Mouse (Mus musculus) embryonic facial prominence, embryonic 15.5 days (tissue): ENCODE measurements around the gene Slc17a9. TPM values are rescaled to one million over a fixed set of nuclear protein-coding genes. Genes with fewer than 3 reads are reported as not detected.
A peak's percentile ranks its signal among the peaks of the same experiment; 100 is the strongest.

Experiments used
- ATAC-seq: fragments of 200-750 bp; cut with Nextera tagmentation; 2 replicates; pipeline ENCODE4 v1.8.0; 2017; ENCODE audit warnings: low read depth, moderate TSS enrichment; ENCODE audit not compliant: insufficient number of reproducible peaks, low FRiP score, low TSS enrichment
- H3K27ac ChIP-seq: fragments of 300-500 bp; sonication (generic); replicated peaks from 2 replicates; pipeline ENCODE4 v1.5.1; 2015; ENCODE audit warnings: mild to moderate bottlenecking, inconsistent platforms
- H3K27me3 ChIP-seq: fragments of 300-500 bp; sonication (generic); 2 replicates; pipeline ENCODE4 v1.6.1; 2015; ENCODE audit warnings: inconsistent platforms
- H3K36me3 ChIP-seq: fragments of 300-500 bp; sonication (generic); 2 replicates; pipeline ENCODE4 v1.6.1; 2015; ENCODE audit warnings: mild to moderate bottlenecking, inconsistent platforms
- H3K4me1 ChIP-seq: fragments of 300-500 bp; sonication (generic); 2 replicates; pipeline ENCODE4 v1.6.1; 2015; ENCODE audit warnings: inconsistent platforms
- H3K4me2 ChIP-seq: fragments of 300-500 bp; sonication (generic); replicated peaks from 2 replicates; pipeline ENCODE4 v1.6.1; 2015; ENCODE audit warnings: mild to moderate bottlenecking, inconsistent platforms
- H3K4me3 ChIP-seq: fragments of 300-500 bp; sonication (generic); replicated peaks from 2 replicates; pipeline ENCODE4 v1.5.1; 2015; ENCODE audit warnings: mild to moderate bottlenecking, inconsistent platforms
- H3K9ac ChIP-seq: fragments of 300-500 bp; sonication (generic); 2 replicates; pipeline ENCODE4 v1.6.1; 2015; ENCODE audit warnings: inconsistent platforms
- H3K9me3 ChIP-seq: fragments of 300-500 bp; sonication (generic); replicated peaks from 2 replicates; pipeline ENCODE4 v1.6.1; 2016; ENCODE audit warnings: inconsistent platforms
- WGBS: fragments of 180-500 bp; shearing (Covaris S2); methylation state at CpG from one replicate; pipeline ENCODE4 v1.1.7; 2015; 5-methylcytosine and 5-hydroxymethylcytosine counted together
- polyA plus RNA-seq: library from polyadenylated mRNA; unstranded; fragments of >200 nt; fragmentation: Nextera tagmentation; extraction: Ambion mirVana; gene quantifications from 2 replicates; pipeline ENCODE4 v1.2.1, GENCODE M21; 2015

Slc17a9 gene
- polyA plus RNA-seq, 1 experiment from 2014 or later, result 3.7 TPM

- Histone ChIP-seq H3K9ac (no peak overlapping the region), H3K4me3 (no peak overlapping the region), H3K27ac (no peak overlapping the region), H3K4me1 (no peaks in the 10 kb centered on the region), H3K9me3 (no peaks in the 10 kb centered on the region), H3K36me3 (no peaks in the 10 kb centered on the region), H3K4me2 (no peak overlapping the region), H3K27me3 (no peaks in the 10 kb centered on the region)
- ATAC-seq, result no peak
- WGBS, result 77% methylated on average over 2 of the region's 2 CpGs
Observed at GRCm38 (mm10) chr2:180737984-180738383, 12.9 kb downstream of the Slc17a9 start.

GRCm38 (mm10) chr2:180740349-180740748, 15.3 kb downstream of the Slc17a9 start:
- H3K9ac ChIP-seq, result no peak overlapping the region
- WGBS, result 24% methylated on average over 3 of the region's 3 CpGs
- no peak for ATAC-seq

GRCm38 (mm10) chr2:180741421-180741820, 16.4 kb downstream of the Slc17a9 start:
- H3K9me3 ChIP-seq, result no peaks in the 10 kb centered on the region
- no peaks in the 10 kb centered on the region for H3K36me3 ChIP-seq
- ATAC-seq, result no peak
- no peak overlapping the region for H3K4me3 ChIP-seq
- H3K4me2 ChIP-seq, result no peak overlapping the region
- H3K27me3 ChIP-seq, result no peaks in the 10 kb centered on the region
- no peak overlapping the region for H3K27ac ChIP-seq
- no peak overlapping the region for H3K9ac ChIP-seq
- no peaks in the 10 kb centered on the region for H3K4me1 ChIP-seq
- 75% methylated on average over 7 of the region's 7 CpGs for WGBS

More at GRCm38 (mm10) chr2:180740349-180740748, 15.3 kb downstream of the Slc17a9 start:
- no peak overlapping the region for H3K4me2 ChIP-seq
- H3K4me3 ChIP-seq, result no peak overlapping the region
- no peaks in the 10 kb centered on the region for H3K36me3 ChIP-seq
- H3K27ac ChIP-seq, result no peak overlapping the region
- no peaks in the 10 kb centered on the region for H3K9me3 ChIP-seq
- no peaks in the 10 kb centered on the region for H3K27me3 ChIP-seq
- no peaks in the 10 kb centered on the region for H3K4me1 ChIP-seq

- no peak for ATAC-seq
Observed at GRCm38 (mm10) chr2:180742820-180743219, 17.8 kb downstream of the Slc17a9 start.

GRCm38 (mm10) chr2:180743321-180743720, 18.3 kb downstream of the Slc17a9 start:
- Histone ChIP-seq H3K9ac (no peak overlapping the region), H3K27ac (no peak overlapping the region), H3K36me3 (no peaks in the 10 kb centered on the region), H3K9me3 (no peaks in the 10 kb centered on the region), H3K4me2 (no peak overlapping the region), H3K4me1 (no peaks in the 10 kb centered on the region), H3K27me3 (no peaks in the 10 kb centered on the region), H3K4me3 (no peak overlapping the region)
- 81% methylated on average over 2 of the region's 2 CpGs for WGBS
- ATAC-seq, result no peak

More at GRCm38 (mm10) chr2:180742820-180743219, 17.8 kb downstream of the Slc17a9 start:
- Histone ChIP-seq H3K27ac (no peak overlapping the region), H3K36me3 (no peaks in the 10 kb centered on the region), H3K4me3 (no peak overlapping the region), H3K4me2 (no peak overlapping the region), H3K9ac (no peak overlapping the region), H3K4me1 (no peaks in the 10 kb centered on the region), H3K9me3 (no peaks in the 10 kb centered on the region), H3K27me3 (no peaks in the 10 kb centered on the region)
- WGBS, result 82% methylated on average over 6 of the region's 6 CpGs

GRCm38 (mm10) chr2:180745248-180745927, 20.3 kb downstream of the Slc17a9 start:
- H3K4me2 ChIP-seq, result no peak overlapping the region
- no peak overlapping the region for H3K9ac ChIP-seq
- no peaks in the 10 kb centered on the region for H3K36me3 ChIP-seq
- 33% methylated on average over 17 of the region's 17 CpGs for WGBS
- H3K4me3 ChIP-seq, result no peak overlapping the region
- no peaks in the 10 kb centered on the region for H3K4me1 ChIP-seq
- ATAC-seq, result peak; percentile 48; the same call in 1 of the 2 replicates
- no peak overlapping the region for H3K27ac ChIP-seq
- no peaks in the 10 kb centered on the region for H3K9me3 ChIP-seq
- H3K27me3 ChIP-seq, result peaks cover 5% of the 10 kb centered on the region

DNA sequence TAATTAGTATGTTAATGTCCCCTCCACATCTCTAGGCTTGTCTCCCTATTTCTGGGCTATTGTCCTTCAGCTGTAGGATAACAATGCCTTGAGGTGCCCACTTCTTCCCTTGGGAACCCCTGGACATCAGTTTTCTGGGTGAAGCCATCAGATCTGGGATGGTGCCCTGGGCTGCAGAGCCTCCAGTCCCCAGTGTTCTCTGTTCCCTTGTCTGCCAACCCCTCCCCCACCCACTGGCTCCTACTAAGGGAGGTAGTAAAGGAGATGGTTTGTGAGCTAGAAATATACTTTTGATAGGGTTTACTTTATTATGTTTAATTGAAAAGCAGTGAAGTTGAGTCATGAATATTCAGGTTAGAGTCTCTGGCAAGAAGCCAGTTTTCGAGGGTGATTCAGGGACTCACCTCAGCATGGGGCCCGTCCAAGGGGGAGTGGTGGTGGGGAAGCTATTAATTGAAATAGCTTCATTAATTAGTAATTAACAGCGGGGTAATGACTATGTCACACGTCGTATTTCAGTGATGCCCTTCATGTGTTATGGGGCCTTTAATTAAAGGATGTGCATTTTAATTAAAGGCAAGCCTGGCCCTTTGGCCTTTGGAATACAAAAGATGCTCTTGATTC, 21.6 kb downstream of the Slc17a9 start:
- H3K4me3 ChIP-seq, result no peak overlapping the region
- no peak overlapping the region for H3K27ac ChIP-seq
- no peaks in the 10 kb centered on the region for H3K4me1 ChIP-seq
- H3K27me3 ChIP-seq, result peaks cover 5% of the 10 kb centered on the region
- no peak overlapping the region for H3K4me2 ChIP-seq
- no peak for ATAC-seq
- H3K9me3 ChIP-seq, result no peaks in the 10 kb centered on the region
- no peak overlapping the region for H3K9ac ChIP-seq
- H3K36me3 ChIP-seq, result no peaks in the 10 kb centered on the region
- 14% methylated on average over 5 of the region's 5 CpGs for WGBS

DNA sequence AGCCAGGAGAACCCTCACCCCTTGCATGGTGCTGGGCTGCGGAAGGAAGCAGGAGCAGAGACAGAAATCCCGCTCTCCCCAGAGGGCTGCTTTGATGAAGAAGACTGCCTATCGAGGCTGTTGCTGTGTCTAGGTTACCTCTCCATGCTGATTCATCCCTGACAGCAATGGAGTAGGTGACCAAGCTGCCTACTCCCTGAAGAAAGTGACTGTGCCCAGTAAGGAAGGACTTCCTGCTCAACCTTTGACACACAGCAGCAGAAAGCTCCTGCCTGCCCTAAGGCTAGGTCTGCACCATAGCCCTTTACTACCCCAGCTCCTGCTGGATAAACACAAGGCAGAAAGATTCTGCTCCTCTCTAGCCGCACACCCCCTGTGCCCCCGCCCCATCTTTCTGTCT, 23.8 kb downstream of the Slc17a9 start:
- no peaks in the 10 kb centered on the region for H3K36me3 ChIP-seq
- WGBS, result 25% methylated on average over 5 of the region's 5 CpGs
- H3K9ac ChIP-seq, result no peak overlapping the region
- ATAC-seq, result no peak
- no peak overlapping the region for H3K4me2 ChIP-seq
- no peak overlapping the region for H3K27ac ChIP-seq
- no peaks in the 10 kb centered on the region for H3K4me1 ChIP-seq
- H3K9me3 ChIP-seq, result no peaks in the 10 kb centered on the region
- peaks cover 12% of the 10 kb centered on the region for H3K27me3 ChIP-seq
- H3K4me3 ChIP-seq, result no peak overlapping the region

GRCm38 (mm10) chr2:180754976-180755688, 30.1 kb downstream of the Slc17a9 start:
- no peak for ATAC-seq
- H3K36me3 ChIP-seq, result no peaks in the 10 kb centered on the region
- H3K27ac ChIP-seq, result no peak overlapping the region
- H3K27me3 ChIP-seq, result peaks cover 18% of the 10 kb centered on the region; the same call in 1 of the 2 replicates
- no peak overlapping the region for H3K4me2 ChIP-seq
- no peak overlapping the region for H3K9ac ChIP-seq
- H3K9me3 ChIP-seq, result no peaks in the 10 kb centered on the region
- H3K4me1 ChIP-seq, result no peaks in the 10 kb centered on the region
- WGBS, result 63% methylated on average over 5 of the region's 5 CpGs
- no peak overlapping the region for H3K4me3 ChIP-seq

DNA sequence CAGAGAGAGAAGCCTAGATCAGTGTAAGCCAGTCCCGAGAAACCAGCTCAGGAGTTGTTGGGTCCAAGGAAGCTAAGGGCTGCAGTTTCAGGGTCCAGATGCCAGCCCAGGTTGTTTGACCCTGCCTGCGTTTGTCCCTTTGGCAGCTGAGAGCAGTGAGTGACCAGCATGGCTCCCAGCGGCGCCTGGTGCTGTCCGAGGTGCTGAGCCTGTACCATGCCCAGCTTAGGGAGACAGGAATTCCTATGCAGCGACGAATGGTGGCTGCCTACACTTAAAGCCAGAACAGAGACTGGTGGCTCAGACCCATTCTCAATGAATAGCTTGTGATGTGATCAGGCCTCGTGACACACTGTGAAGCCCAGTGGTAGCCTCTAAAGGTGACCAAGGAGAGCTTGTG, 30.8 kb downstream of the Slc17a9 start:
- H3K27me3 ChIP-seq, result peaks cover 18% of the 10 kb centered on the region; the same call in 1 of the 2 replicates
- WGBS, result 2% methylated on average over 8 of the region's 8 CpGs
- H3K27ac ChIP-seq, result no peak overlapping the region
- ATAC-seq, result no peak
- no peak overlapping the region for H3K9ac ChIP-seq
- H3K4me2 ChIP-seq, result no peak overlapping the region
- H3K4me1 ChIP-seq, result no peaks in the 10 kb centered on the region
- no peaks in the 10 kb centered on the region for H3K36me3 ChIP-seq
- H3K4me3 ChIP-seq, result no peak overlapping the region
- no peaks in the 10 kb centered on the region for H3K9me3 ChIP-seq

DNA sequence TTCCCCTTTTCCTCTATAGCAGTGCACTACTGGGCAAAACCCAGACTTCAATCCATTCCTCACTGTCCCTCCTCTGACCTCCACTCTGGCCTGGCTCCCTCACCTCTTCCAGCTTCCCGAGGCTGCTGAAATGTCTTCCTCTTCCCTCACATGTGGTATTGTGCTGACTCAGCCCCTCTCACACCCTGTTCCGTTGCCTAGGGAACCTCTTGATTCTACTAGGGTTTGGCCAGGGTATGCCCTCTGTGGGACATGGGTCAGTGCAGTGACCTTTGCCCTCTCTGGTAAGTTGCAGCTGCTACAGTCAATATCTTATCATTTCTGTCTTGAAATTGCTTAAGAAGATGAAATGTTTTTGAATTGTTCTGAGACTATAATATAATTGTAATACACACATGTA, 31.7 kb downstream of the Slc17a9 start:
- Histone ChIP-seq H3K9ac (no peak overlapping the region), H3K36me3 (no peaks in the 10 kb centered on the region), H3K4me1 (no peaks in the 10 kb centered on the region), H3K9me3 (no peaks in the 10 kb centered on the region), H3K4me2 (no peak overlapping the region), H3K4me3 (no peak overlapping the region), H3K27ac (no peak overlapping the region), H3K27me3 (peaks cover 18% of the 10 kb centered on the region; the same call in 1 of the 2 replicates)
- WGBS, result 19% methylated on average over 2 of the region's 2 CpGs
- no peak for ATAC-seq
